Mouse (Mus musculus) intestine, embryonic 14.5 days (tissue): Measurements from ENCODE around the gene Gnb4. TPM values are rescaled to one million over a fixed set of nuclear protein-coding genes. Genes with fewer than 3 reads are reported as not detected.

Experiments
- ATAC-seq: fragments of 200-750 bp; cut with Nextera tagmentation; replicated peaks from 2 replicates; pipeline ENCODE4 v1.8.0; 2017; ENCODE audit warnings: low read depth, moderate number of reproducible peaks, moderate TSS enrichment, moderate library complexity; ENCODE audit not compliant: low FRiP score, low TSS enrichment
- DNase-seq: peaks from one replicate; pipeline ENCODE4 v3.0.0-alpha.2; 2018; ENCODE audit warnings: low spot score
- H3K27ac ChIP-seq: fragments of 300-500 bp; sonication (generic); 2 replicates; pipeline ENCODE4 v1.5.1; 2014; ENCODE audit warnings: low read depth, mild to moderate bottlenecking, control low read depth
- H3K27me3 ChIP-seq: fragments of 300-500 bp; sonication (generic); replicated peaks from 2 replicates; pipeline ENCODE4 v1.6.1; 2014; ENCODE audit warnings: low read length, control low read depth; ENCODE audit not compliant: control insufficient read depth, insufficient read depth
- H3K36me3 ChIP-seq: fragments of 300-500 bp; sonication (generic); 2 replicates; pipeline ENCODE4 v1.6.1; 2014; ENCODE audit warnings: low read length, control low read depth; ENCODE audit not compliant: control insufficient read depth, insufficient read depth
- H3K4me1 ChIP-seq: fragments of 300-500 bp; sonication (generic); replicated peaks from 2 replicates; pipeline ENCODE4 v1.6.1; 2014; ENCODE audit warnings: low read length, control low read depth, mixed read lengths; ENCODE audit not compliant: control insufficient read depth, insufficient read depth
- H3K4me2 ChIP-seq: fragments of 300-500 bp; sonication (generic); 2 replicates; pipeline ENCODE4 v1.6.1; 2014; ENCODE audit warnings: low read length
- H3K4me3 ChIP-seq: fragments of 300-500 bp; sonication (generic); 2 replicates; pipeline ENCODE4 v1.5.1; 2014; ENCODE audit warnings: low read depth, low read length, control low read depth, mixed read lengths
- H3K9ac ChIP-seq: fragments of 300-500 bp; sonication (generic); 2 replicates; pipeline ENCODE4 v1.6.1; 2014; ENCODE audit warnings: mild to moderate bottlenecking, low read length
- H3K9me3 ChIP-seq: fragments of 300-500 bp; sonication (generic); 2 replicates; pipeline ENCODE4 v1.6.1; 2016; ENCODE audit warnings: low read length, control low read depth; ENCODE audit not compliant: control insufficient read depth
- whole genome bisulfite sequencing: fragments of 180-500 bp; shearing (Covaris S2); extraction: QIAGEN DNeasy Blood & Tissue Kit; methylation state at CpG from one replicate; pipeline ENCODE4 v1.1.7; 2014; 5-methylcytosine and 5-hydroxymethylcytosine counted together
- polyA plus RNA-seq: library from polyadenylated mRNA; unstranded; fragments of >200 nt; fragmentation: Nextera tagmentation; extraction: Ambion mirVana; gene quantifications from 2 replicates; pipeline ENCODE4 v1.2.1, GENCODE M21; 2014

Gnb4 gene
- polyA plus RNA-seq, result 53.0 and 64.2 TPM in 2 replicates

GRCm38 (mm10) chr3:32616331-32617052 lies at the start of gene Gnb4:
Gene Gnb4 (minus strand): TSS chr3:32616585.
- Histone ChIP-seq H3K27me3 (no peaks in the 10 kb centered on the region), H3K27ac (peak within 1 kb of the TSS; percentile 51; the same call in 1 of the 2 replicates), H3K9me3 (no peaks in the 10 kb centered on the region), H3K4me3 (peak within 1 kb of the TSS; percentile 55), H3K36me3 (no peaks in the 10 kb centered on the region), H3K4me2 (peak within 1 kb of the TSS; percentile 55), H3K9ac (peak within 1 kb of the TSS; percentile 65), H3K4me1 (peaks cover 8% of the 10 kb centered on the region)
- WGBS, result under 1% methylated on average over 76 of the region's 83 CpGs
- DNase-seq (peak; percentile 85), ATAC-seq (peak; percentile 89)

- 79% methylated on average over 3 of the region's 3 CpGs for WGBS
These were observed 45.2 kb upstream of the Gnb4 start for GRCm38 (mm10) chr3:32661556-32661930.

GRCm38 (mm10) chr3:32660831-32661555 lies 44.6 kb upstream of the Gnb4 start:
- Histone ChIP-seq H3K36me3 (no peaks in the 10 kb centered on the region), H3K4me1 (no peaks in the 10 kb centered on the region), H3K4me3 (no peak overlapping the region), H3K9ac (no peak overlapping the region), H3K9me3 (no peaks in the 10 kb centered on the region), H3K27me3 (no peaks in the 10 kb centered on the region), H3K4me2 (no peak overlapping the region), H3K27ac (no peak overlapping the region)
- no peak for DNase-seq
- no peak for ATAC-seq
- WGBS, result 55% methylated on average over 8 of the region's 8 CpGs

More at GRCm38 (mm10) chr3:32661556-32661930, 45.2 kb upstream of the Gnb4 start:
- Histone ChIP-seq H3K9me3 (no peaks in the 10 kb centered on the region), H3K27ac (no peak overlapping the region), H3K36me3 (no peaks in the 10 kb centered on the region), H3K4me3 (no peak overlapping the region), H3K9ac (no peak overlapping the region), H3K4me2 (no peak overlapping the region), H3K4me1 (no peaks in the 10 kb centered on the region), H3K27me3 (no peaks in the 10 kb centered on the region)
- no peak for ATAC-seq
- no peak for DNase-seq

- Histone ChIP-seq H3K27me3 (no peaks in the 10 kb centered on the region), H3K9ac (no peak overlapping the region), H3K36me3 (no peaks in the 10 kb centered on the region), H3K27ac (no peak overlapping the region), H3K4me2 (no peak overlapping the region), H3K4me3 (no peak overlapping the region), H3K9me3 (no peaks in the 10 kb centered on the region), H3K4me1 (no peaks in the 10 kb centered on the region)
- DNase-seq, result no peak
- WGBS, result 63% methylated on average over 8 of the region's 8 CpGs
- ATAC-seq, result no peak
These were observed 43.9 kb upstream of the Gnb4 start for GRCm38 (mm10) chr3:32660276-32660675.

- Histone ChIP-seq H3K4me3 (no peak overlapping the region), H3K4me1 (no peaks in the 10 kb centered on the region), H3K4me2 (no peak overlapping the region), H3K27ac (no peak overlapping the region), H3K36me3 (no peaks in the 10 kb centered on the region), H3K9ac (no peak overlapping the region), H3K9me3 (no peaks in the 10 kb centered on the region), H3K27me3 (no peaks in the 10 kb centered on the region)
- ATAC-seq (no peak), DNase-seq (no peak)
- whole genome bisulfite sequencing, result 82% methylated on average over 2 of the region's 2 CpGs
These were observed 43.1 kb upstream of the Gnb4 start for GRCm38 (mm10) chr3:32659506-32659905.

GRCm38 (mm10) chr3:32658821-32659220 lies 42.4 kb upstream of the Gnb4 start:
- no peak; the same call in 1 of the 2 replicates for ATAC-seq
- DNase-seq, result no peak
- Histone ChIP-seq H3K36me3 (no peaks in the 10 kb centered on the region), H3K9ac (no peak overlapping the region), H3K27me3 (no peaks in the 10 kb centered on the region), H3K9me3 (no peaks in the 10 kb centered on the region), H3K27ac (no peak overlapping the region), H3K4me2 (peak overlapping the region; percentile 7), H3K4me3 (no peak overlapping the region), H3K4me1 (no peaks in the 10 kb centered on the region)
- WGBS, result 44% methylated on average over 16 of the region's 16 CpGs

GRCm38 (mm10) chr3:32658401-32658800 lies 42.0 kb upstream of the Gnb4 start:
- H3K27me3 ChIP-seq, result no peaks in the 10 kb centered on the region
- H3K9ac ChIP-seq, result no peak overlapping the region
- H3K9me3 ChIP-seq, result no peaks in the 10 kb centered on the region
- no peaks in the 10 kb centered on the region for H3K36me3 ChIP-seq
- no peaks in the 10 kb centered on the region for H3K4me1 ChIP-seq
- ATAC-seq, result no peak
- no peak for DNase-seq
- no peak overlapping the region for H3K4me3 ChIP-seq
- no peak overlapping the region for H3K27ac ChIP-seq
- peak overlapping the region; percentile 7 for H3K4me2 ChIP-seq
- WGBS, result 63% methylated on average over 7 of the region's 7 CpGs

- DNase-seq (no peak), ATAC-seq (no peak)
- Histone ChIP-seq H3K9ac (no peak overlapping the region), H3K4me2 (no peak overlapping the region), H3K4me3 (no peak overlapping the region), H3K36me3 (no peaks in the 10 kb centered on the region), H3K4me1 (no peaks in the 10 kb centered on the region), H3K9me3 (no peaks in the 10 kb centered on the region), H3K27ac (no peak overlapping the region), H3K27me3 (no peaks in the 10 kb centered on the region)
- whole genome bisulfite sequencing, result 88% methylated on average over 10 of the region's 10 CpGs
These were observed 40.1 kb upstream of the Gnb4 start for GRCm38 (mm10) chr3:32656398-32656994.
